Mouse (Mus musculus) adrenal gland, postnatal 14 days (tissue): Measurements from ENCODE around the gene Cldn34d. TPM values are rescaled to one million over a fixed set of nuclear protein-coding genes. Genes with fewer than 3 reads are reported as not detected.

Experiments used
- DNase-seq: peaks from one replicate; pipeline ENCODE4 v3.0.0; 2021; ENCODE audit warnings: mixed read lengths
- long read RNA-seq, 2 experiments: library from polyadenylated mRNA; stranded (forward); transcript quantifications; one replicate each; pipeline ENCODE4 v2.0.0; 2021
- total RNA-seq: library from RNA; stranded (reverse); gene quantifications from 2 replicates; pipeline ENCODE4 v1.2.3, GENCODE M21; 2021

The Cldn34d gene
- total RNA-seq, result not detected in 2 replicates
- long read RNA-seq, experiment 1, result 0 reads
- long read RNA-seq, experiment 2, result 0 reads

DNA sequence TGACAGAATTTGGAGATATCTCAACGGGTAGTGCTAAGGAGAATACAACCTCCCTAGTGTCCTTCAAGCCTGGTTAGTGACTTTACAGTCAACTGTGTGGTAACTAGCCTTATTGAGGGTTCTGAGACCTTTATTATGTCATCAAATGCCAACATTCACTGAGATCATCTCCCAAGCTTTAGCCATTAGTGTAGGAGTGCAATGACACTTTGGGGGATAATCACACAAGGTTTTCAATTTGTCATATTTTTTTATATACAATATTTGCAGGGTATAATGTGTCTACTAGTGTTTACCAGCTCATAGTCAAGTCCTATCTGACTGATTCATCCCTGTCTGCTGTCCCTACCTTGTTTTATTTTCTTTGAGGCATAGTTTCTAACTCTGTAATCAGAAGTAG lies at the start of gene Cldn34d:
Gene Cldn34d (minus strand): TSS at position 101 of the 400 bp plus-strand sequence.
- DNase-seq, result no peak

DNA sequence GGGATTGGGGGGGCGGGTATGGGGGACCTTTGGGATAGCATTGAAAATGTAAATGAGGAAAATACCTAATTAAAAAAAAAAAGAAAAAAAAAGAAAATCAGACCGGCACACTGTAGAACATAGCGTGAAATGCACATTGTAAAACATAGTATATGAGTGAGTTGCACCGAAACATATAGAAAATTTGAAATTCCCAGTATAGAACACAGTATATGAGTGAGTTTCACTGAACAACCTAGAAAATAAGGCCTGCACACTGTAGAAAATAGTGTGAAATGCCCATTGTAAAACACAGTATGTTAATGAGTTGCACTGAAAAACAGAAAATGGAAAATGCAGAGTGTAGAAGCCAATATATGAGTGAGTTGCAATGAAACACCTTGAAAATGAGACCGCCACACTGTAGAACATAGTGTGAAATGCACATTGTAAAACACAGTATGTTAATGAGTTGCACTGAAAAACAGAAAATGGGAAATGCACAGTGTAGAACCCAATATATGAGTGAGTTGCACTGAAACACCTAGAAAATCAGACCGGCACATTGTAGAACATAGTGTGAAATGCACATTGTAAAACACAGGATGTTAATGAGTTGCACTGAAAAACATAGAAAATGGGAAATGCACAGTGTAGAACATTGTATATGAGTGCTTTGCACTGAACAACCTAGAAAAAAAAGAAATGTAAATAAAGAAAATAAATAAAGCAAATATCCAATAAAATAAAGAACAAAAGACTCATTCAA lies 4.1 kb downstream of the Cldn34d start:
- DNase-seq, result peak; percentile 29

Other genes with a start within 250 kb of the Cldn34d start
- gene Cldn34b4, start 209.6 kb downstream of the Cldn34d start, total RNA-seq, result not detected in 2 replicates